Mouse (Mus musculus) cerebellum, adult 2 months (tissue): Measurements from ENCODE around the gene Fam53b. TPM values are rescaled to one million over a fixed set of nuclear protein-coding genes. Genes with fewer than 3 reads are reported as not detected.

ENCODE experiments used
- DNase-seq, 2 experiments: peaks; one replicate each; pipeline ENCODE4 v3.0.0; 2021
- H3K27ac ChIP-seq: fragments of 200-500 bp; 2 replicates; pipeline ENCODE4 v1.5.1; 2012; ENCODE audit warnings: low read length, control low read depth, inconsistent platforms; ENCODE audit not compliant: insufficient read depth
- H3K27me3 ChIP-seq: fragments of 200-500 bp; 2 replicates; pipeline ENCODE4 v1.6.1; 2012; ENCODE audit warnings: inconsistent platforms, mild to moderate bottlenecking, low read length, moderate library complexity; ENCODE audit not compliant: control insufficient read depth, insufficient read depth
- H3K4me1 ChIP-seq: fragments of 200-500 bp; 2 replicates; pipeline ENCODE4 v1.6.1; 2011; ENCODE audit warnings: low read length; ENCODE audit not compliant: control insufficient read depth, insufficient read depth
- H3K4me3 ChIP-seq: fragments of 200-500 bp; replicated peaks from 2 replicates; pipeline ENCODE3; 2011; ENCODE audit warnings: mild to moderate bottlenecking, low read depth, low read length, control low read depth; ENCODE audit not compliant: insufficient read depth
- CTCF ChIP-seq: fragments of 200-500 bp; IDR thresholded peaks from 2 replicates; pipeline ENCODE4 v1.5.1; 2011; ENCODE audit warnings: low read depth, mild to moderate bottlenecking, control low read depth, low read length, moderate library complexity, borderline replicate concordance; ENCODE audit not compliant: insufficient read depth
- POLR2A ChIP-seq: fragments of 200-500 bp; IDR thresholded peaks from 2 replicates; pipeline ENCODE4 v1.6.1; 2011; ENCODE audit warnings: low read length, control low read depth, borderline replicate concordance; ENCODE audit not compliant: insufficient read depth
- WGBS: fragments of 180-500 bp; shearing (Covaris S2); methylation state at CpG from one replicate; pipeline ENCODE4 v1.1.7; 2018; 5-methylcytosine and 5-hydroxymethylcytosine counted together
- polyA plus RNA-seq: library from polyadenylated mRNA; depleted of rRNA; stranded (reverse); fragments of >200 nt; gene quantifications from 2 replicates; pipeline ENCODE4 v1.2.3, GENCODE M21; 2012

The Fam53b gene
- polyA plus RNA-seq, 1 experiment, result 37.3 TPM

DNA sequence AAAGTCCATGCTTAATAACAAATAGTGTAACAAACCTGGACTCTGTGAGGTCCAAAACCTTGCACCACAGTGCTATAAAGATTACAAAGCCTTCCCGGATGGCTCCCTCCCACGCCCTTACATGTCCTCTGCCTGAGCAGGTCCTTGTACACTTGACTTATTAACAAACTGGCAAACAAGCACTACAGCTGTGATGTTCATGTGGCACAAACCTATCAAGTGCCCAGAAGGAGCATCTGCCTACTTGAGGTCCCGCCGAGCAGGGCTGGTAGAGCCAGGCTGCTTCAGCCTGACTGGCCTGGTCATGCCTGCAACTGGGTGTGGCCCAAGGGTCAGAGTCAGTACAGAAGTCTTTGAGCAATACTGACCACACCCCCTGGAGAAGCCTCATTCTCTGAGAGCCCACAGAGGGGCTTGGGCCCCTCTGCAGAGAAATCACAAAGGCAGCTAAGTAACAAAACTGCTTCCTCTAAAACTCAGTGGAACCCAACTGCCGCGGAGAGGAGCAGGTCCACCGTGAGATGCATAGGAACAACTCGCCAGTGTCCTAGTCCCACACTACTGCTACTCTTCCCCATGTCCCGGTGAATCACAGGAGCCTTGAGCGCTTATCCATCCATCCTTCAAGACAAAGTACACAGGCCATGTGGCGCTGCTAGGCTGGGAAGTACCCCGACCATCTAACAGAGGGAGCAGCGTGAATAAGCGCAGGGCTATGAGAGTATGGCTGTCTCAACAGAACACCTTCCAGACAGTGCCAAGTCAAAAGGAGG lies 23.1 kb downstream of the Fam53b start:
- no peak for DNase-seq
- Histone ChIP-seq H3K4me3 (no peak overlapping the region), H3K27ac (peak overlapping the region; percentile 15), H3K27me3 (no peaks in the 10 kb centered on the region), H3K4me1 (peaks cover 75% of the 10 kb centered on the region)
- no peak for TF ChIP-seq CTCF
- TF ChIP-seq POLR2A, result no peak
- 48% methylated on average over 14 of the region's 14 CpGs for WGBS

GRCm38 (mm10) chr7:132788826-132789225 lies 24.9 kb downstream of the Fam53b start:
- TF ChIP-seq POLR2A (no peak), CTCF (no peak)
- 15% methylated on average over 13 of the region's 13 CpGs for WGBS
- peak; percentile 72 to 77 for DNase-seq
- peak overlapping the region; percentile 26 for H3K27ac ChIP-seq
- no peaks in the 10 kb centered on the region for H3K27me3 ChIP-seq
- peaks cover 76% of the 10 kb centered on the region for H3K4me1 ChIP-seq
- no peak overlapping the region for H3K4me3 ChIP-seq

DNA sequence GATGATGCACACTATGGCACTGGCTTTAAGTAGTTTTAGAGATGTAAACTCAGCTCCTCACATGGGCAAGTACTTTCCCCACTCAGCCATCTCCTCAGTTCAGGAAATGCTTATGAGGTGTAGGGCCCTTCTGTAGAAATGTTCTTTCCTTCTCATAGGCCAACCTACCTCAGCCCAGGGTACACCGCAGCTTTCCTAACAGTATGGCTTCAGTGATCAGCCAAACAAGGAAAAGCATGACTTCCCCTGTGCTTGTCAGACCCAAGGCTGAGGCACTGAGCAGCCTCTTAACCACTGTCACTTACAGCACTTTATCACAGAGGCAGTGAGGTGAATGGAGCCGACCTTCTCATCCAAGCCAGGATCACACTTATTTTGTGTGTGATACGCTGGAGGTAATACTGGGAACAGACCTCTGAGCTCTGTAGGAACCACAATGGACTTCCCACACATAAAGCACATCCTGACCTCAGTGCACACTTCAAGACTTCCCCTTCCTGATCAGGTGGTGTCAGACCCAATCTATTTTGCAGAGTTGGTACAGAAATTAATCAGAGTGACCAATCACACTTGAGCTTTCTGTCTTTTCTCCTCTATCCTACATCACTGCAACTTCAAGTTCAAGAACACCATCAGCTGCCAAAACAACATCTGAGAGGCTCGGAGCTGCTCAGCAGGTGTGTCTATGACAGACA lies 26.0 kb downstream of the Fam53b start:
- WGBS, result 63% methylated on average over 4 of the region's 4 CpGs
- DNase-seq, result no peak
- H3K27me3 ChIP-seq, result no peaks in the 10 kb centered on the region
- no peak for TF ChIP-seq CTCF
- no peak for TF ChIP-seq POLR2A
- H3K4me3 ChIP-seq, result no peak overlapping the region
- H3K27ac ChIP-seq, result peak overlapping the region; percentile 81
- peaks cover 74% of the 10 kb centered on the region for H3K4me1 ChIP-seq

DNA sequence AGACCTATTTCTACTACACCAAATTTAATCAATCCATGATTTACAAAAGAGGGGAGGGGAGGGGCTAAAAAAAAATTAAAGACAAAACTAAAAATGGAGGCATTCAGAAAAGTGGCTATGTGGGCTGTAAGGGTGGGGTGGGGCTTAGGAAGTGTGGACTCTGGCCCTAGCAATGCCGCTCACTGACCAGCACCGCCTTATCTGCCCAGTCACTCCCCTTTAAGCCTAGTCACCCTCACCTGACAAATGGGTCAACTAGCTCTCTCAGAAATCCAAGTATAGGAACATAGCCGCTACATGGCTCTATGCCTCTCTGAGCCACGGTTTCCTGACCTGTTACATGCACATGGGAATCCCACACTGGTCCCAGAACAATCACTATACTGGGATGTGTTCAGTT lies 26.7 kb downstream of the Fam53b start:
- Histone ChIP-seq H3K27ac (peak overlapping the region; percentile 81), H3K4me3 (no peak overlapping the region), H3K4me1 (peaks cover 70% of the 10 kb centered on the region), H3K27me3 (no peaks in the 10 kb centered on the region)
- TF ChIP-seq CTCF, result no peak
- no peak for TF ChIP-seq POLR2A
- WGBS, result 90% methylated on average over 4 of the region's 4 CpGs
- DNase-seq, result no peak

- WGBS, result 4% methylated on average over 4 of the region's 4 CpGs
- peak in 1 of 2 experiments; percentile 48 for DNase-seq
- H3K4me3 ChIP-seq, result no peak overlapping the region
Measured at GRCm38 (mm10) chr7:132786522-132786921, 27.2 kb downstream of the Fam53b start.

GRCm38 (mm10) chr7:132786011-132786410 lies 27.7 kb downstream of the Fam53b start:
- Histone ChIP-seq H3K4me1 (peaks cover 75% of the 10 kb centered on the region), H3K4me3 (no peak overlapping the region), H3K27me3 (no peaks in the 10 kb centered on the region), H3K27ac (peak overlapping the region; percentile 38; the same call in 1 of the 2 replicates)
- TF ChIP-seq CTCF (no peak), POLR2A (no peak)
- 28% methylated on average over 7 of the region's 7 CpGs for WGBS
- no peak for DNase-seq

More at GRCm38 (mm10) chr7:132786522-132786921, 27.2 kb downstream of the Fam53b start:
- H3K27ac ChIP-seq, result peak overlapping the region; percentile 81
- no peaks in the 10 kb centered on the region for H3K27me3 ChIP-seq
- peaks cover 70% of the 10 kb centered on the region for H3K4me1 ChIP-seq
- no peak for TF ChIP-seq CTCF
- no peak for TF ChIP-seq POLR2A

GRCm38 (mm10) chr7:132784101-132784500 lies 29.6 kb downstream of the Fam53b start:
- 28% methylated on average over 5 of the region's 5 CpGs for WGBS

More at GRCm38 (mm10) chr7:132784101-132784500, 29.6 kb downstream of the Fam53b start:
- peaks cover 76% of the 10 kb centered on the region for H3K4me1 ChIP-seq
- H3K4me3 ChIP-seq, result no peak overlapping the region
- no peak for DNase-seq
- no peak for TF ChIP-seq CTCF
- TF ChIP-seq POLR2A, result no peak
- H3K27me3 ChIP-seq, result no peaks in the 10 kb centered on the region
- peak overlapping the region; percentile 22; the same call in 1 of the 2 replicates for H3K27ac ChIP-seq
